Mouse (Mus musculus) embryo, embryonic 10.5 days (tissue): ENCODE results near the gene Plekha7.

Experiments used
- DNase-seq: peaks from one replicate; pipeline ENCODE4 v3.0.0-alpha.2; 2015; ENCODE audit warnings: low spot score

Plekha7 gene

DNA sequence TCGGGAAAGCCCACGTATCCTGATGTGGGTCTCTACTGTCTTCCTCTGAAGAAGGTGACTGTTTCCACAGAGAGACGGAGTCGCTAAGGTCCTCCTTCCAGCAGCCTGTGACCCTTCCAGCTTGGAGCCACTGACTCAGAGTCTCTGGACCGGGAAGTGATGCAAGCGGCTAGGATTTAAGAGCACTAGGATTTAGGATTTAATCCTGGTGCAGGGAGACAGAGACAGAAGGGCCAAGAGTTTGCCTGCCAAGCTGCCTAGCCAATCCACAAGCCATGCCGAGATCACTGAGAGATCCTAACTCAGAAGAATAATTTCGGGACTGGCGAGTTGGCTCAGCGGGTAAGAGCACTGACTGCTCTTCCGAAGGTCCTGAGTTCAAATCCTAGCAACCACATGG, 59.6 kb downstream of the Plekha7 start:
- DNase-seq = no peak

DNA sequence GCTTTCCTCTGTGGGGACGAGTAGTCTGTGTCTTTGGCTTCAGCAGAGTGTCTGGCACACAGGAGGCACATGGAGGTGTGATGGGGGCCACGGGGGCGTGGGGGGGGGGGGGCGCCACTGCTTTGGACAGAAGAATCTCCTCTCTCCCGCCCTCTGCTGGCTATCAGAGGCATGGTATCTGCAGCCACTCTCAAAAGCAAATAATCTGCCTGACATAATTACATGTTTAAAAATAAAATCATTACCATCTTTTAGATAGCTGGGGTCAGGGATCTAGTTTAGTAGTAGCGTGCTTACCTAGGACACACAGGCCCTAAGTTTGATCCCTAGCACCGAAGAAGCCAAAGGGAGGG, 60.8 kb downstream of the Plekha7 start:
- peak; percentile 44 for DNase-seq

DNA sequence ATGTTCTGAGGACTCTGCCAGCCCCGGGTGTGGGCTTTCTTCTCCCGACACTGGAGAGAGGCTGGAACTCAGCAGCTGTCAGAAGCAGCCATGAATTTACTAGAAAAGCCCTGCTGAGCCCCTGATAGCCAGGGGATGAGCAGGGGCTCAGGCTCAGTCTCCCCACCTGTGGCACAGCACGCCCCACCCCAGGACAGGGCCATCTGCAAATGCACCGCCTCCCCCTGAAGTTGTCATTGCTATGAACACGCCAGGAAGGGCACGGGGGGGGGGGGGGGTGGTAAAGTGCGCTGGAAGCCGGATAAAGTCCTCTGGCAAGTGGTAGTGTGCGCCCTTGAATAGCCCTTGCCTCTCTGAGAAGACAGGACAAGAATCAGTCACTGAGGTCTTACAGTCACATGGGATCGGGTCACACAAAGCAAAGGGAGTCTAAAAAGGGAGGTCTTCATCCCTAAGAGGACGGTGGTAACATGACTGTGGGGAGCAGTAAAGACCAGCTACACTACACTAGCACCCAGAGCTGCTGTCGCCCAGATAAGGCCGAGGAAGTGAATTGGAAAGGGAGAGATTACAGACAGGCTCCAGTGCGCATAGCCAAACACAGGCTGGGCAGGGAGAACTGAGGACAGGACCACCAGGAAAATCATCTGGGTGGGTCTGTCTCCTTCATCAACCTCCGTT, 61.3 kb downstream of the Plekha7 start:
- no peak for DNase-seq

DNA sequence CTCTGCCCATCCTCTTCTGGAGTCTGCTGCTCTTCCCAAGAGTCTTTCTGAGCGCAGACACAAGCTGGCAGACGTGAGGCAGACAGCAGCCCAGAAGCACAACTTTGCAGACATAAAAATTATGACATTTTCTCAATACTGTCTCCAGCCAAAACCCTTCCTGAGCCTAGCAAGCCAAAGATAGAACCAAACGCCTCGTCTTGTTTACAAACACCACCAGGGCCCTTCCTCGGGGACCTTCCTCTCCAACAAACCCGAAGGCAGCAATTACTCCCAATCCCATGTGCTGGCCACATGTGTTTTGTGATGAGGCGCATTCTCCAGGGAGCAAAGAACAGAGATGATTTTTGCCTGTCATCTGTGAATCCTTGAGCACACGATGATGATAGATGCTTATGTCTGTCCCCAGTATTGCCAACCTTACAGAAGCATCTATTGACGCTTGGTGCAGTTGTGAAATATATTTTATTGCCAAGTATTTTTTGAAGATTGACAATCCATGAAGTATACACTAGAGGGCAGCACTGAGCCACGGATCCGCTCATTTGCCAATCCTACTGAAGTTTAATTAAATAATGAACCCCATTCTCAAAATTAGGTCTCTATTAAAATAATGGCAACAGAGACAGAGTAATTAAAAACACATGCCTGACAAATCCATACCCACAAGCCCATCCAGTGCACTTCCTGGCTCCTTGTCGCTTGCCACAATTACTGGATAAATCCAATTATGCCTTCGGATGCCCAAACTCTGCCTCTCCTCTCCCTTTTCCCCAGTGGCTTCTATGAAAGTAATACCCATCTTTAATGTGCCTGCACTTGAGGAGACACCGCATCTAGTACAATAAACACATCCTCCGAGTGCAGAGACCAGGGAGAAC, 62.1 kb downstream of the Plekha7 start:
- DNase-seq = peak; percentile 70

DNA sequence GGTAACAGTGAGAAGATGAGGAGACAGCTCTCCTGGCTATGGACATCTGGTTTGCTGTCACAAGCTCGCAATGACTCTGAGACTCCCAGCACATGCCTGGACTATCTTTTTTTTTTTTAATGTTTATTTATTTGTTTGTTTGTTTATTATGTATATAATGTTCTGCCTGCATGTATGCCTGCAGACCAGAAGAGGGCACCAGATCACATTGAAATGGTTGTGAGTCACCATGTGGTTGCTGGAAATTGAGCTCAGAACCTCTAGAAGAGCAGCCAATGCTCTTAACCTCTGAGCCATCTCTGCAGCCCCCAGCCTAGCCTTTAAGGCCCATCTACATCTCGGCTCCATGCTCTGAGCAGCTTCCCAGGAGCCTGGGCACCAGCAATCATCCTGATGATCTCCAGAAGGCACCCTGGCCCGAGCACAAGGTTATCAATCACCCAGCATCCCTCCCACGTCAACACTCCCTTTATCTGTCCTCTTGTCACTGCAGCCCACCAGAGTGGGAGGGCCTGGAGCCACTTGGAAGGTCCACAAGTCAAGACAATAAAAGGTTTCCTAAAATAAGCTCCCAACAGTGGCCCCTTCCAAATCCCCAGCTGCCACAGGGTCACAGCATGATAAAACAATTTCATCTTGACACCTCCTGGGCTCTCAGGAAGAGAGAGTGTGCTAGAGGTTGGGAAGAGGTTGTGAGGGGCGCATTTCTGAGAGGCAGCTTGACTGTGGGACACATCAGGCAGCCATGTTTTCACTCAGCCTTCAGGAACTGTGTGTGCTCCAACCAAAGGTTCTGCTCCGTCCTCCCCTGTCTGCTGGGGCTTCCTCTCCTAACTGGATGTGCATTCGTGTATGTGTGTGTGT, 63.6 kb downstream of the Plekha7 start:
- peak; percentile 42 for DNase-seq

DNA sequence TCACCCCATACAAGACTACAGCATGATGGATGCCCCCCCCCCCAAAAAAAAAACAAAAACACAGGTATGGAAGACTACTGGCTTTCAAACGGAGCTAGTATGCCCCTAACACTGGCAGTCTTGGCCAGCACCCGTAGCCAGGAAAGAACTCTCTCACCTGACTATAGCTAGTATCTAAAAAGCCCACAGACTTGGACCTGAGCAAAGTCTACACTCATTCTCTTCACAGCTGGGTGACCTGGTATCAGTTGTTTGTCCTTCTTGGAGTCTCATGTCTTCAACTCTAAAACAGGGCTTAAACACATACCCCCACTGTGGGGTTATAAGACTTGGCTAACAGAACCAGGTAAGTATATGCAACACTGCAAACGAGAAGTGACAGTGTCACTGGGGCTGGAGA, 65.4 kb downstream of the Plekha7 start:
- no peak for DNase-seq

DNA sequence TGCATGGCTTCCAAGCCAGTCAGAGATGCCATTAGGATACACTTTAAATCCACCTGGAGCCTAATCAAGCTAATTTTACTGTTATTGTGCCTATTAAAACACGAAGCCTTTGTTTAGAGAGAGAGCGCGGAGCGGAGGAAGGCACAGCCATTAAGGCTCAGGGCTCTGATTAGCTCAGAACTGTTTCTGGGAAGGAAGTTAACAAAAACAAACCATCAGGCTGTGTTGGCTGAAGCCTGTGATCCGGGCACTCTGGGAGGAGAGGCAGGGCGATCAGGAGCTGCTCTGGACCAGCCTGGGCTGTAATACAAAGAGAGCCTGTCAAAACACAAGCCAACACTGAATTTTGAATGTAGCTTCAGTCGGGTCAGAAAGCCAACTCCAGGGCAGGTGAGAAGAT, 66.6 kb downstream of the Plekha7 start:
- DNase-seq = no peak

DNA sequence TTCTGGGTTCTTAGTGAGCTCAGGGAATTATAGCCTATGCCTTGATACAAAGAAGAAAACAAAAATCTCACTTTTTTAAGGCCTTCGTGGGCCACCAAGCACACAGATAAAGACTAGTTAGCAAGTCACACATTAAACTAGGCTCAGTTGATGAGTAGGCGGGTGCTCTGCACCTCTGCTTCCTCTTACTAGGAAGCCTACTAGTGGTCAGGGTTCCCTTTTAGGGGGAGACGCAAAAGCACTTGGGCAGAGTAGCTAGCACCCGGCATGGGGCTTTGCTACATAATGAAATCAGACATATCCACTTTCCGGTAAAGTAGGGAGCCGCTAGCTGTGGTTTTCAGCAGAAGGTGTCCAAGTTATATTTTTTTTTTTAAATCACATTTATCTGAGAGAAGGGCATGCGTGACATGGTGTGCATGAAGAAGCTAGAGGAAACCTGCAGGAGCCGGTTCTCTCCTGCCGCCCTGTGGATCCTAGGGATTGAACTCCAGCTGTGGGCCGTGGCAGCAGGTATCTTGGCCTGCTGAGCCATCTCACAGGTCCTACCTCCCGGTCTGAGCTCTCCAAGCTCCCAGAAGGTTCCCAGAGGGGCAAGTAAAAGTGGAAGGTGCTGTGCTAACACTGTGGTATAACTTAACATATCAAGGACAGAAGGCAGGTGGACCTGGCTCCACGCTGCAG, 67.2 kb downstream of the Plekha7 start:
- DNase-seq = no peak

DNA sequence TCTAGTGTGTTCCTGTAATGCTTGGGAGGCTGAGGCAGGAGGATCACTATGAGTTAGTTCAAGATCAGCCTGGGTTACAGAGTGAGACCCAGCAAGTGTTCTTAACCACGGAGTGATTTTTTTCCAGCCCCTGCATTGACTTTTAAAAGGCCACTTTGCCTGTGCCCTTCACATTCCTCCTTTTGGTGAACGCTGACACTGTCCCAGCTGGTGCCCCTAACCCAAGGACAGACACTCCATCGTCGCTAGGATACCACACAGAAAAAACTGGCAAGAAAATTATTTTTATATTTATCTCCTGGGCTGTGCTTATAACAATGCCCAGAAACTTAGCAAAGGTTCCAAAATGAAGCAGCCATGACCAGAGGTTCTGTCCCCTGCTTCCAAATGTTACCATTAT, 67.8 kb downstream of the Plekha7 start:
- no peak for DNase-seq

DNA sequence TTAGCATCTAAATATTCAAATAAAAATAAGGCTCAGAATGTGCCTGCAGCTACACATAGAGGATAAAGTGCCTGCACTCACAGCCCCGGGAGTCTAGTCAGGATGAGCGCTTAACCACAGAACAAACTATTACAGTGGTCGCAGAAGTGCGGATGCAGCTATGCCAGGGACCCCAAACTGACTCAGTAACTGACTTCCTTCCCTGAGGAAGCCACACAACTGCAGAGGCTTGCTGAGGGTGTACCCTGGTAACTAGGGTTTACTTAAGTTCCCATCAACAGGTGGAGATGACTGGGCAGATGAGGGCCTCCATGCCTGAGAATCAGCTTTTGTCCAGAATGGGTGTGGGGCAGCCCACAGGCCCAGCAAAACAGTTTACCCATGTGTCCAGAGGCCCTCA, 69.9 kb downstream of the Plekha7 start:
- no peak for DNase-seq

DNA sequence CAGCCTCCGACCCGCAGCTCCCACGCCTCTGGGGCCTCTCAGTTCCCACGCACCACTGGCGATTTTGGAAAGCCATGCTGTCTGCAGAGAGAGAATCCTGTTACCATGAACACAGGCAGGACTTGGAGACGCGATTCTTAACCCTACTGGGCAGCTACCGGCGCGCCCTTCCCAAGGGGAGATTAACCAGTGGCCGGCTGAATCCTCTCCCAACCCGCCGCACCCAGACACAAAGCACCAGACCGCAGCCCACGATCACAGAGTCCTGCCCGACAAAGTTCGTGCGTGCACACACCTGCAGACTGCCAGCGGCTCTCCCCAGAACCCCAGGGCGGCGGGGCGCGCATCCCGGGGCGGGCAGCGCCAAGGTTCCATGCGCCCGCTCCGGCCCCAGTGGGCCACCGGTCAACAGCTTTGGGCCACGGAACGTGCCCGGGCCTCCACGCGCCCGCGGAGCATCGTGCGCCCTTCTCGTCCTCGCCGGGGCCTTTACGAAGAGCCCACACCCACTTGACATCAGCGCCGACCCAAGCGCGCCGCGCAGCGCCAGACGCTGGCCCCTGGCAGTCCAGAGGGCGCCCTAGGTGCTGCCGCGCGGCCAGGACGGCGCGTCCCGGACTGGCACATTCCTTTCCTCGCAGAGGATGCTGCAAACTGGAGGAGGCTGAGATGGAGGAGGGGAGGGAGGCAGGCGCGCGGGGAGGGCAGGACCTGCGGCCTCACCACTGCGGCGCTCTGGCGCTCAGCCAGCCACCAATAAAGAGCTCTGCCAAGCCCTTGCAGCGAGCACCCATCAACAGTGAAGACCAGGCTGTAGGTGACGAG, 70.8 kb downstream of the Plekha7 start:
- DNase-seq = peak; percentile 58

DNA sequence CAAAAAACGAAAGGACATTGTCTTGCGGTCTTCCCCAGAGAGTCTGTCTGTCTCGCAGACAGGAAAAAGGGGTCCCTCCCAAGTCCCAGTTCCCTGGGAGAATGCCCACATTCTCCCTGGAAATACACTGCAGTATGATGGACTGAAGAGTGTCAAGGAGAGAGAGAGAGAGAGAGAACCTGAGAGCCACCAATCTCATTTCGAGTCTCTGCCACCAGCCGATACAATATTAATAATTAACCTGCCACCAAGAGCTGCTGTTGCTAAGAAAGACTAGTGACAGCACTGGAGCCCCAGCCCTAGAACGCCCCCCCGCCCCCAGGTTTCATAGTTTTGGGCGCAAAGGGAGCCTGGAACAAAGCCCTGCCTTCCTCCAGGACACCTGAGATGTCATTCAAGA, 71.6 kb downstream of the Plekha7 start:
- no peak for DNase-seq

DNA sequence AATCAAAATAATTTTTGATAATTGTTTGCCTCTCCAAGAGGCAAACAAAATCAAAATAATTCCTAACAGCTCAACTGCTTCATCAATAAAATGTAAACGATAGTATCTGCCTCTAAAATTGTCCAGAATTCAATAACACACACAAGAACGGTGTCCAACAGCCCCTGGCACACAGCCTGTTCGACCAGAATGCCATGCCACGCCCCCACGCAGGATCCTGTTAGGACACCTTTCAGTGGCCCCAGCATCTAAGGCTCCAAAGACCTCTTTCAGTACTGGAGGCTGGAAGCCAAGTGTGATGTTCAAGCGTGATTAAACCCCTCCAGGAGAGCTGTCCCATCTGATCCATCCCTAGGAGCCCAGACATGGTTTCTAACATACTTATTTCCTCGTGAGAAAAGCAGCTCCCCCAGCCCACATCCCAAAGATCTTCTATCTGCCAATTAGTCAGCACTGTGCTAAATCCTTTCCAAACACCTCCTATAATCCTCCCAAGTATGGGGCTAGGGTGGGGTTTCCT, 73.8 kb downstream of the Plekha7 start:
- no peak for DNase-seq

DNA sequence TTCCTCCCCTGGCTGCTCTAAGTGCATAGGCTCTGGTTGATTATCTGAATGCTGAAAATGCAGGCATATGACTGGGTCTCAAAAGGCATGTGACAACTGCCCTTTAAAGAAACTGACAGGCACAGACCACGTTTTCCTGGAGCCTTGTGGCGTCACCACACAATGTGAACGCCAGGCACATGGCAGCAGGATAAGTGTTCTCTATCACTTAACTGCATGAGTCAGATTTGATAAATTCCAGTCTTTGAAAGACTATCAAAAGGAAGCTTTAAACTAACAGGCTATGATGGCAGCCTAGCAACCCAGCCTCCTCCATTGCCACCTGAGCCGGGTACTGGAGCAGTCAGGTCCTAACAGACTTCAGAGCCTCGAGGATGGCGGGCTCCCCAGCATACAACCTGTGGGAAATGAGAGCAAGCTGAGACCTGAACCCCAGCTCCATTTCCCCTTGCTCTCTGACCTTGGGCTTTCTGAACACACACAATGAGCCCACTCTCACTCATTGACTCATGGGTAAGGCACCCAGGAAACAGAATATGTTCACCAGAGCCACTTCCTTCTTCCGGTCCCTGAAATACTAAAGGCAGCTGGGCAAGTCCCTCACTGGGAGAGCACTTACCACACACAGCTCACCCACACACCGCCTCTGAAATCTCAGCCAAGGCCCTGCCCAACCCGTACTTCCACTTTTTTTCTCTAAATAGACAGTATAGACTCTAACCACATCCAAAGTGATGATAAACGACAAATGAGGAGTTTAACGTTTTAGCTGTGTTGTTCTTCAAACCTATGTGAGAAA, 77.2 kb downstream of the Plekha7 start:
- no peak for DNase-seq

DNA sequence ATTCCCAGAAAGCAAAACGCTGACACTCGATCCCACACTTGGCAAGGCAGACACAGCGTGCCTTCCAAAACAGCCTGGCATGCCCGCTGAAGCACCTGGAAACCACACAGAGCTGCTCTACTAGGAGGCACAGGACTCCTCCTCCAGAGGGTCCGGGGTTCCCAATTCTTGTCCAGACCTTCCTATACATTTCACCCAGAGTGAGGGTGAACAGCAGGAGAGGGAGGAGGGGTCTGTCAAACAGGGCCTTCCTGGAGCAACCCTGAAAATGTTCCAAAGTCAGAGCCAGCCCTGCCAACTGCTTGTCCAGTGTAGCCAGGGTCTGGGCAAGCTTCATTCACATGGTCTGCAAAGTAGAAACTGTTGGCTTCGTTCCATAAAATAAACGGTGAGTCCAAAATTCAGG, 81.3 kb downstream of the Plekha7 start:
- DNase-seq = no peak

DNA sequence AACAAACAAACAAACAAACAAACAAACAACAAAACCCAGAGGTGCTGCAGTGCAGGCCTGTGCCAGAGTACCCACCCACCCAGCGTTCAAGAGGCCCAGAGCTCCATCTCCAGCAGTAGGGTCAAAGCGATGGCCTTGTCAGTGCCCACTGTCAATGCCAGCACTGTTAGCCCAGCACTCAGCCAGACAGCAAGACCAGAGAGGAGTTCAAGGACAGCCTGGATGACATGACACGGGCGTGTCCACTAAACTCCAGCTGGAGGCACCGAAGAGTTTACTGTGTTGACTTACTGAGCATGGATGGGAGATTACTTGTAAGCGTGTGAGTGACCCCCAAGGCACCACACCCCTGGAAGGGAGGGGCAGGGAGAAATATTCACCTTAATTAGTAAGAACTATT, 81.9 kb downstream of the Plekha7 start:
- no peak for DNase-seq

DNA sequence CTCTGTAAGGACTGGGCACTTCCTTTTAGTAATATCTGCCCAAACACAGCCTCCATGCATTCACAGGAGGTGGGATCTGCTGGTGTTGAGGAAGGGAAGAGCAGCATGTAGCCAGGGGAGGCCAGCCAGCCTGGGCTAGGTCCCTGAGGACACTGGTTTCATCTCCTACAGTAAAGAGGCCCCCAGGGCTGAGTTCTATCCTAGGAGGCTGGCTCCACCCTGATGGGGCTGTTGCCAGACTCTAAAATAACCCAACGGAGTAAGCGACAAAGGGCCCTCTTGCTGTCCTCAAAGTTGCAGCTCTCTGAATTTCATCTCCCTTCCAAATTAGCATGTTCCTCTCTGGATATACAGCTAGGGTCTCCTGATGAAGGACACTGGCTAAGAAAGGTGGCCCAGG, 83.6 kb downstream of the Plekha7 start:
- no peak for DNase-seq

DNA sequence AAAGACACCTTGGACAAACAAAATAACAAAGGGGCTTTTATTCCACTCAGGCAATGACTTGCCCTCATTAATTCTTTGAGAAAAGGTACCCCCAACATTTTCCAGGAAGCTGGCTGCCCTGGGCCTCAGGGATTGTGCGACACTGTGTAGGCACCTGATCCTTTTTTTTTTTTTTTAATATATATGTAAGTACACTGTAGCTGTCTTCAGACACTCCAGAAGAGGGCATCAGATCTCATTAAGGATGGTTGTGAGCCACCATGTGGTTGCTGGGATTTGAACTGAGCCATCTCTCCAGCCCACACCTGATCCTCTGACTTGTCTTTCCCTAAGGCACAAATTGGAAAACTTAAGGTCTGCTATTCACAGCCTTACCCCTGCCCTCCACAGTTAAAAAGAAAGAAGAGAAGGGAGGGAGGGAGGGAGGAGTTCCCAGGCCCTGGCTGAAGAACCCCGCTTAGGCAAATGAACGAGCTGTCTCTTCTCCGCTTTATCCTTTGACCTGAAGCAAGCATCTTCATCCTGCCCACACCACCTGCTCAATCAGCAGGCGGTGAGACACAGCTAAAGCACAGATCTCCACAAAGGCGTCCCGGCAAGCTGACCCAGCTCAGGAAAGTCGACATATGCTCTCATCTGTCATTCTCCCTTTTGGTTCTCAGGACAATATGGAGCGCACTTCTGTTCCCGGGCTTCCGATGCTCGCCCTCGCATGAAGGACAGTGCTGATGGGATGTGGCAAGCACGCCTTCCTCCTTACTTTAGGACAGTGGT, 85.0 kb downstream of the Plekha7 start:
- DNase-seq = no peak

DNA sequence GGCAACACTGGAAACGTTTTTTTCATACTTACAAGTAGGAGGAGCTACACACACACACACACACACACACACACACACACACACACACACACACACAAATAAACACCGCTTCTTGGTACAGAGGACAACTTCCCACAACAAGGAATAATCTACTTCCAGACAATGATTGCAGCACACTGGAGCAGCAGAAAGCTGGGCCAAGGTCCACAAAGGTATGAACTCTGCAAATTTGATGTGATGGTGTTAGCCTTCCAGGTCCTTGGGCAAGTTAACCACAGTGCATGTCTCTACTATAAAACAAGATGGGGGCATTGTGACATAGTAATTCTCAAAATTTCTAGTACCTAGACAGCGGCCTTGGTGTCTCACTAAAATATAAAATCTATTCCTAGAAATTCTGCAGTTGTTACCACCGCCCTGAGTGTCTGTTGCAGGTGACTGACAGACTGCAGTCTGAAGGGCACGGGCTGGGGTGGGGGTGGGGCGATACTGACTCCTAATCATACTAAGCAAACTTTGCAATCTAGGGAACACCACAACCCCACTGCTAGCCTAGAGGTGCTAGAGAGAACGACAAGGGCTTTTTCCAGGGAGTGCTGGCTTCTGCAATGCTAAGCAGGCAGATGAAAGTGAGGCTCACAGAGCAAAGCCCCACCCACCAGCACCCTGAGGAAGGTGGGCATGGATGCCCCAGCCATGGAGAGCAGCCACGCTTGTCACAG, 85.7 kb downstream of the Plekha7 start:
- no peak for DNase-seq
